Mouse (Mus musculus): ENCODE results near the gene Olfr1415. TPM values are rescaled to one million over a fixed set of nuclear protein-coding genes. Genes with fewer than 3 reads are reported as not detected.

The Olfr1415 gene
- polyA plus RNA-seq, 1 experiment from 2014 or later = not detected

GRCm38 (mm10) chr1:92485013-92485412, 10.9 kb downstream of the Olfr1415 start, which contains the start of gene Olfr1416:
Gene Olfr1416 (minus strand): TSS chr1:92485113.
- H3K9me3 ChIP-seq (replicated peaks; ENCODE audit: control insufficient read depth, low read length, poor library complexity, severe bottlenecking) = peaks cover 3% of the 10 kb centered on the region; the same call in 1 of the 2 replicates

GRCm38 (mm10) chr1:92474066-92474578, 21.8 kb downstream of the Olfr1415 start:
- peaks cover 11% of the 10 kb centered on the region for H3K36me3 ChIP-seq (ENCODE audit: control insufficient read depth, insufficient read depth, low read length)
- peak overlapping the region; percentile 86 for H3K9ac ChIP-seq (ENCODE audit: low read depth, low read length)
- H3K27me3 ChIP-seq (ENCODE audit: control insufficient read depth, insufficient read depth, low read depth, low read length) = no peaks in the 10 kb centered on the region
- peak overlapping the region; percentile 69 for H3K4me3 ChIP-seq (ENCODE audit: low read depth, low read length)
- H3K4me2 ChIP-seq (ENCODE audit: low read length) = peak overlapping the region; percentile 83
- H3K27ac ChIP-seq (ENCODE audit: low read length) = peak overlapping the region; percentile 38
- peaks cover 21% of the 10 kb centered on the region for H3K4me1 ChIP-seq (ENCODE audit: control insufficient read depth, insufficient read depth, low read length)
- peak; percentile 72; the same call in 1 of the 2 replicates for ATAC-seq
- H3K9me3 ChIP-seq (replicated peaks; ENCODE audit: control insufficient read depth, low read length, poor library complexity, severe bottlenecking) = no peaks in the 10 kb centered on the region
- 5% methylated on average over 10 of the region's 10 CpGs for WGBS

More at GRCm38 (mm10) chr1:92485013-92485412, 10.9 kb downstream of the Olfr1415 start, which contains the start of gene Olfr1416:
- no peaks in the 10 kb centered on the region; the same call in 1 of the 2 replicates for H3K27me3 ChIP-seq (ENCODE audit: control insufficient read depth, insufficient read depth, low read depth, low read length)
- no peak within 1 kb of the TSS for H3K9ac ChIP-seq (ENCODE audit: low read depth, low read length)
- no peak within 1 kb of the TSS for H3K27ac ChIP-seq (ENCODE audit: low read length)
- no peak within 1 kb of the TSS for H3K4me3 ChIP-seq (ENCODE audit: low read depth, low read length)
- ATAC-seq = no peak
- H3K36me3 ChIP-seq (ENCODE audit: control insufficient read depth, insufficient read depth, low read length) = no peaks in the 10 kb centered on the region
- no peaks in the 10 kb centered on the region for H3K4me1 ChIP-seq (ENCODE audit: control insufficient read depth, insufficient read depth, low read length)
- no peak within 1 kb of the TSS for H3K4me2 ChIP-seq (ENCODE audit: low read length)

GRCm38 (mm10) chr1:92473165-92474041, 22.5 kb downstream of the Olfr1415 start, which contains the start of gene Ndufa10:
Gene Ndufa10 (minus strand): TSS chr1:92473860.
- Histone ChIP-seq H3K4me3 (ENCODE audit: low read depth, low read length) (peak within 1 kb of the TSS; percentile 69), H3K36me3 (ENCODE audit: control insufficient read depth, insufficient read depth, low read length) (peaks cover 11% of the 10 kb centered on the region), H3K9me3 (replicated peaks; ENCODE audit: control insufficient read depth, low read length, poor library complexity, severe bottlenecking) (no peaks in the 10 kb centered on the region), H3K9ac (ENCODE audit: low read depth, low read length) (peak within 1 kb of the TSS; percentile 86), H3K27ac (ENCODE audit: low read length) (peak within 1 kb of the TSS; percentile 73), H3K4me2 (ENCODE audit: low read length) (peak within 1 kb of the TSS; percentile 83), H3K27me3 (ENCODE audit: control insufficient read depth, insufficient read depth, low read depth, low read length) (no peaks in the 10 kb centered on the region), H3K4me1 (ENCODE audit: control insufficient read depth, insufficient read depth, low read length) (peaks cover 21% of the 10 kb centered on the region)
- ATAC-seq = peak; percentile 93
- 1% methylated on average over 67 of the region's 67 CpGs for WGBS

- Histone ChIP-seq H3K36me3 (ENCODE audit: control insufficient read depth, insufficient read depth, low read length) (peaks cover 31% of the 10 kb centered on the region), H3K4me1 (ENCODE audit: control insufficient read depth, insufficient read depth, low read length) (peaks cover 16% of the 10 kb centered on the region), H3K27ac (ENCODE audit: low read length) (no peak overlapping the region), H3K4me2 (ENCODE audit: low read length) (no peak overlapping the region), H3K27me3 (ENCODE audit: control insufficient read depth, insufficient read depth, low read depth, low read length) (no peaks in the 10 kb centered on the region), H3K4me3 (ENCODE audit: low read depth, low read length) (no peak overlapping the region), H3K9me3 (replicated peaks; ENCODE audit: control insufficient read depth, low read length, poor library complexity, severe bottlenecking) (no peaks in the 10 kb centered on the region), H3K9ac (ENCODE audit: low read depth, low read length) (no peak overlapping the region)
- WGBS = 94% methylated on average over 4 of the region's 4 CpGs
- ATAC-seq = no peak
Measured at GRCm38 (mm10) chr1:92468891-92469290, 27.0 kb downstream of the Olfr1415 start.

GRCm38 (mm10) chr1:92458416-92458815, 37.5 kb downstream of the Olfr1415 start:
- no peaks in the 10 kb centered on the region for H3K4me1 ChIP-seq (ENCODE audit: control insufficient read depth, insufficient read depth, low read length)

GRCm38 (mm10) chr1:92457758-92458157, 38.1 kb downstream of the Olfr1415 start:
- Histone ChIP-seq H3K4me3 (ENCODE audit: low read depth, low read length) (no peak overlapping the region), H3K9me3 (replicated peaks; ENCODE audit: control insufficient read depth, low read length, poor library complexity, severe bottlenecking) (no peaks in the 10 kb centered on the region), H3K27ac (ENCODE audit: low read length) (no peak overlapping the region), H3K27me3 (ENCODE audit: control insufficient read depth, insufficient read depth, low read depth, low read length) (no peaks in the 10 kb centered on the region), H3K4me1 (ENCODE audit: control insufficient read depth, insufficient read depth, low read length) (no peaks in the 10 kb centered on the region), H3K36me3 (ENCODE audit: control insufficient read depth, insufficient read depth, low read length) (peaks cover 43% of the 10 kb centered on the region), H3K9ac (ENCODE audit: low read depth, low read length) (no peak overlapping the region), H3K4me2 (ENCODE audit: low read length) (no peak overlapping the region)
- no peak for ATAC-seq

More at GRCm38 (mm10) chr1:92458416-92458815, 37.5 kb downstream of the Olfr1415 start:
- H3K4me3 ChIP-seq (ENCODE audit: low read depth, low read length) = no peak overlapping the region
- H3K36me3 ChIP-seq (ENCODE audit: control insufficient read depth, insufficient read depth, low read length) = peaks cover 47% of the 10 kb centered on the region
- no peaks in the 10 kb centered on the region for H3K27me3 ChIP-seq (ENCODE audit: control insufficient read depth, insufficient read depth, low read depth, low read length)
- 89% methylated on average over 6 of the region's 6 CpGs for WGBS
- ATAC-seq = no peak
- H3K9me3 ChIP-seq (replicated peaks; ENCODE audit: control insufficient read depth, low read length, poor library complexity, severe bottlenecking) = no peaks in the 10 kb centered on the region
- H3K27ac ChIP-seq (ENCODE audit: low read length) = no peak overlapping the region
- H3K9ac ChIP-seq (ENCODE audit: low read depth, low read length) = no peak overlapping the region
- no peak overlapping the region for H3K4me2 ChIP-seq (ENCODE audit: low read length)

- Histone ChIP-seq H3K36me3 (ENCODE audit: control insufficient read depth, insufficient read depth, low read length) (peaks cover 40% of the 10 kb centered on the region), H3K4me1 (ENCODE audit: control insufficient read depth, insufficient read depth, low read length) (no peaks in the 10 kb centered on the region), H3K27ac (ENCODE audit: low read length) (no peak overlapping the region), H3K4me3 (ENCODE audit: low read depth, low read length) (no peak overlapping the region), H3K4me2 (ENCODE audit: low read length) (no peak overlapping the region), H3K9ac (ENCODE audit: low read depth, low read length) (no peak overlapping the region), H3K27me3 (ENCODE audit: control insufficient read depth, insufficient read depth, low read depth, low read length) (no peaks in the 10 kb centered on the region), H3K9me3 (replicated peaks; ENCODE audit: control insufficient read depth, low read length, poor library complexity, severe bottlenecking) (no peaks in the 10 kb centered on the region)
- ATAC-seq = no peak
- WGBS = 80% methylated on average over 8 of the region's 8 CpGs
Measured at GRCm38 (mm10) chr1:92453751-92454445, 42.0 kb downstream of the Olfr1415 start.

- ATAC-seq = no peak
- H3K9me3 ChIP-seq (replicated peaks; ENCODE audit: control insufficient read depth, low read length, poor library complexity, severe bottlenecking) = no peaks in the 10 kb centered on the region
- H3K27ac ChIP-seq (ENCODE audit: low read length) = no peak overlapping the region
- no peaks in the 10 kb centered on the region for H3K4me1 ChIP-seq (ENCODE audit: control insufficient read depth, insufficient read depth, low read length)
- H3K9ac ChIP-seq (ENCODE audit: low read depth, low read length) = no peak overlapping the region
- 85% methylated on average over 3 of the region's 3 CpGs for WGBS
- no peak overlapping the region for H3K4me2 ChIP-seq (ENCODE audit: low read length)
- H3K36me3 ChIP-seq (ENCODE audit: control insufficient read depth, insufficient read depth, low read length) = peaks cover 35% of the 10 kb centered on the region
- no peak overlapping the region for H3K4me3 ChIP-seq (ENCODE audit: low read depth, low read length)
- no peaks in the 10 kb centered on the region for H3K27me3 ChIP-seq (ENCODE audit: control insufficient read depth, insufficient read depth, low read depth, low read length)
Measured at GRCm38 (mm10) chr1:92448293-92448692, 47.6 kb downstream of the Olfr1415 start.

Measured in midbrain, embryonic 16.5 days (tissue).